Mouse (Mus musculus): ENCODE measurements at regions not wholly inside any gene's neighbourhood (a gene's known extent, or its start where the extent isn't known, plus 50 kb on each side); places are given as distances from the start of the nearest gene placed in this dataset.

- no peak for DNase-seq (ENCODE audit: low read depth, low spot score)
Observed at GRCm38 (mm10) chr3:40058719-40059420, 472.2 kb upstream of the Intu start.

GRCm38 (mm10) chr3:40070137-40070667 is 460.9 kb upstream of the Intu start:
- no peak for DNase-seq (ENCODE audit: low read depth, low spot score)

GRCm38 (mm10) chr3:40076824-40077223 is 454.3 kb upstream of the Intu start:
- DNase-seq (ENCODE audit: low read depth, low spot score): no peak

GRCm38 (mm10) chr3:40085116-40085515 is 446.0 kb upstream of the Intu start:
- no peak for DNase-seq (ENCODE audit: low read depth, low spot score)

GRCm38 (mm10) chr3:40091773-40092343 is 439.2 kb upstream of the Intu start:
- no peak for DNase-seq (ENCODE audit: low read depth, low spot score)

- no peak for DNase-seq (ENCODE audit: low read depth, low spot score)
Observed at GRCm38 (mm10) chr3:40092765-40093368, 438.2 kb upstream of the Intu start.

GRCm38 (mm10) chr3:40094040-40094439 is 437.0 kb upstream of the Intu start:
- no peak for DNase-seq (ENCODE audit: low read depth, low spot score)

- peak; percentile 7 for DNase-seq (ENCODE audit: low read depth, low spot score)
Observed at GRCm38 (mm10) chr3:40094701-40095100, 436.4 kb upstream of the Intu start.

GRCm38 (mm10) chr3:40102698-40103097 is 428.4 kb upstream of the Intu start:
- no peak for DNase-seq (ENCODE audit: low read depth, low spot score)

- DNase-seq (ENCODE audit: low read depth, low spot score): no peak
Observed at GRCm38 (mm10) chr3:40114811-40115210, 416.3 kb upstream of the Intu start.

- no peak for DNase-seq (ENCODE audit: low read depth, low spot score)
Observed at GRCm38 (mm10) chr3:40118551-40118950, 412.5 kb upstream of the Intu start.

GRCm38 (mm10) chr3:40119462-40119861 is 411.6 kb upstream of the Intu start:
- DNase-seq (ENCODE audit: low read depth, low spot score): no peak

- DNase-seq (ENCODE audit: low read depth, low spot score): peak; percentile 10
Observed at GRCm38 (mm10) chr3:40120298-40120875, 410.7 kb upstream of the Intu start.

- DNase-seq (ENCODE audit: low read depth, low spot score): no peak
Observed at GRCm38 (mm10) chr3:40123558-40124236, 407.4 kb upstream of the Intu start.

GRCm38 (mm10) chr3:40126903-40127302 is 404.2 kb upstream of the Intu start:
- DNase-seq (ENCODE audit: low read depth, low spot score): no peak

- DNase-seq (ENCODE audit: low read depth, low spot score): no peak
Observed at GRCm38 (mm10) chr3:40130858-40131584, 400.1 kb upstream of the Intu start.

- no peak for DNase-seq (ENCODE audit: low read depth, low spot score)
Observed at GRCm38 (mm10) chr3:40138671-40139070, 392.4 kb upstream of the Intu start.

GRCm38 (mm10) chr3:40142229-40142628 is 388.9 kb upstream of the Intu start:
- no peak for DNase-seq (ENCODE audit: low read depth, low spot score)

GRCm38 (mm10) chr3:40158631-40159030 is 372.5 kb upstream of the Intu start:
- no peak for DNase-seq (ENCODE audit: low read depth, low spot score)

GRCm38 (mm10) chr3:40159591-40160145 is 371.4 kb upstream of the Intu start:
- no peak for DNase-seq (ENCODE audit: low read depth, low spot score)

GRCm38 (mm10) chr3:40164181-40164580 is 366.9 kb upstream of the Intu start:
- DNase-seq (ENCODE audit: low read depth, low spot score): no peak
